Mouse (Mus musculus): ENCODE results near the gene Tgfbr2.
A peak's percentile ranks its signal among the peaks of the same experiment; 100 is the strongest.

Gene Tgfbr2

DNA sequence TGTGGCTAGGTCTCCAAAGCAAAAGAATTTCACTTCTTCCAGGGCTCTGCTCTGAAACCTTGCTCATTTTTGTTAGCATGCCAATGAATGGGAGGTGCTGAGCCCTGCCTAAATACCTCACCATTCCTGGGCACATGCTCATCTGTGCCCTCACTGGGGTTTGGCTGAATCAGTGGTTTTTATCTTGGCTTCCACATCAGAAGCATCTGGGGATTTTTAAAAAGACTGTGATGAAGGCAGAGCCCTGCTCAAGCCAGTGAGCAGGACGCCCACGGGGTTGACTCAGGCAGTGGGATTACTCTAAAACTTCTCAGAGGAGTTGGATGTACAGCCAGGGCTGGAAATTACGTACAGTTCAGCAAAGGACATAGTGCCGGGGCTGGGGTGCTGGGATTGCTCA, 22.3 kb downstream of the Tgfbr2 start:
- DNase-seq (ENCODE audit: low read depth) = peak; percentile 86

DNA sequence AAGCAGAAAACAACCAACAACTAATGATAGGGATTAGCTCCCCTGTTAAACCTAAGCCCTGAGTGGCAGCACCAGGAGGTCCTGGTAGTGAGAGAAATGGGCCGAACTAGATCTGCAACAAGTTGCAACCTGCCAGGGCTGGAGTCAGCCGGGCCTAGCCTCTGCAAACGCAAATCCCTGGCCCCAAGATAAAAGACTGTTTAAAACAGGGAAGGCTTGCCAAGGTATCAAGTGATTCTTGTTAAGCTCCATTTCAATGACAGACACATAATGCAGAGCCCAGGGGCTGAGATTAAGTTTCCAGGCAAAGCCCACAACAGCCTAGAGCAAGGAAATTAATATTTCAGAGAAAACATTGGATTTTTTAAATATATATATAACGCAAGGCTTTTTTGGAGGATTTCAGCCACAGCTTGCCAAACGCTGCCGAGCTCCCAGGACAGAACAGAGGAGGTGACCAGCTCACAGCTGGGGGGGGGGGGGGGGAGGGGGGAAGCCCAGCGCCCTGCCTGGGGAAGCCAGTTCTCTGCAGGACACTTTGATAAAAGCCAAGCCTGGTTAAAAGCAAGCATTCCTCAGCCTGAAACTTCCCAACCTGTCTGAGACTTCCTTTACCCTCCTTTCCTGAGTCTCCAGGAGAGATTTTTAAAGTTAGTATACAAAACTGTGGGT, 24.3 kb downstream of the Tgfbr2 start:
- peak; percentile 33 for DNase-seq (ENCODE audit: low read depth)

DNA sequence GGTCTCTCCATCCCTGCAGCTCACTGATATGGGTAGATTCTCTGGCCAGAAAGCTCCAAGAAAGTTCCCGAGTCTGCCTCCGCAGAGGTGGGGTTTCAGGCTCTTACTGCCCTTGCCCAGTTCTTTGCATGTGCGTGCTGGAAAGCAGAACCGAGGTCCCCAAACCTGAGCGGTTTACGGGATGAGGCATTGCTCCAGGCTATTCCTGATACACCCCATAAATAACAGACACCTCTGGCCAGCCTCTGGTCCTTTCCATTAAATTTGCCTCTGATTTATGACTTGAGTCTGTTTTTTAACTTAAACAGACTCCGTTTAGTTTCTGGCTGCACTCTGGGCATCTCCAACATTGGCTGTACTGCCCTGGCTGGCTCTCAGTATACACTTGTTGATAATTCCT, 26.4 kb downstream of the Tgfbr2 start:
- no peak for DNase-seq (ENCODE audit: low read depth)

DNA sequence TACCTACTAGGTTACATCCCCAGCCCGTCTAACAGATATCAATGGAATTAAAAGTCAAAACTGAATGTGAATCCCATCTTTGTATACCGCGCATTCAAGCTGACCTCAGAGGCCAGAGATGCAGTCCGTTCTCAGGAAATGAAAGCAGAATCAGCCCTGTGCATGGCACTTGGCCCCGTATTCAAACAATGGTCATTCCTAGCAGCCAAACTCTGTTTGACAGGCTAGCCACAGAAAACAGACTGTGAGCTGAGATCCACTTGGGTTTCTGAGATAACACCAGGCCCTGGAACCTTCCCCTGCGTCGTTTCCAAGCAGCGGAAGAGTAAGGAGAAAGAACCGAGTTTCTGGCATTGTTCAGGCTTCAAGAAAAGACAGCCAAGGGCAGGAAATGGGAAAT, 28.9 kb downstream of the Tgfbr2 start:
- peak; percentile 30 for DNase-seq (ENCODE audit: low read depth)

DNA sequence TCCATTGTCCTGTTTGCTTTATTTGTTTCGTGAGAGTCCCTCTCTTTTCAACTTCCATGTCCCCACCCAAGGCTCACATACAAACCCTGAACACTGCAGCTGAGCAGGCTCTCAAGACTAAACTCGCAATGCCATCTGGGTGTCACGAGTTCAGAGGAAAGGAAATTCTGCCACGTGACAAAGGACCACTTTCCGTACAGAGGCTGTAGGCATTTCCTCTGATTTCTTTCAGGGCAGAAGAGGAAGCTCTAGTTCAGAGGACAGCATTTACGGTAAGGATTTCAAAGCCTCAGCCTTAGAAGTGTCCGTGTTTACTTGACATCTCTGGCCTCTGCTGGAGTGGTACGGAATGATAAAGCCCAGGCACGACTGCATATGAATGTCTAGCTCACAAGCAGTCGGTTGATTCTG, 29.9 kb downstream of the Tgfbr2 start:
- no peak for DNase-seq (ENCODE audit: low read depth)

DNA sequence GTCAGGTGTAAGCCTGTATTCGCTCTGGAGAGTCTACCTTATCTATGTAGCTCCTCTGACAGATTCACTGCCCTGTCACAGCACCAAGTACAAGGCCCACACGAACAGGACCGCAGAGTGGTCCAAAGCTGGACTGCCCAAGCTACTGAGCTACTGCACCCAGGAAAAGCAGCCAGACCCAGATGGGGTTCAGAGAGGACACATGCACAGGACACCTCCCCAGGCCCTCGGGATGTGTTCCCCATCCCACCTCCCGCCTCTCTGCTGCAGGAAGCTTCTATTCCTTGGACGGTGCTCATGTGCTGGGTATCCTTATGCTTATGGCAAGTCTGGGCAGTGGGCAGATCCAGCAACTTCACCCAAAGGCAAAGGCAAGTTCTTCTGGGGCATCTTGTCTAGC, 34.7 kb downstream of the Tgfbr2 start:
- DNase-seq (ENCODE audit: low read depth) = no peak

DNA sequence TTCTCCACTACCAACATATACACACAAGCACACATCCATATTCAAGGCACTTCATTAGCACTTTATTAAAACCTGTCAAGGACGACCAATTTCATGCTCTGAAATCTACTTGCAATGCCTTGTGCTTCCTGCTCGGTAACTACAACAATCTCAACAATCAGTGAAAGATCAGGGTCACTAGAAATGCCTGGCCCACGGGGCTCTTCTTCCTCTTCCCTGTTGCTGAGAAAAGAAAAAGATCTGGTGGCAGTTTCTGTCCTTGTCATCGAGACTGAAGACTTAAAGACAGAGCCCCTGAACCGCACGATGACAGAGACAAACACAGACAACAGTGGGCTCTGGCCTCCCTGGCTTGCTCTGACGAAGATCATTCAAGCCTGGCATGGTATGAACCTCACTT, 35.6 kb downstream of the Tgfbr2 start:
- DNase-seq (ENCODE audit: low read depth) = no peak

DNA sequence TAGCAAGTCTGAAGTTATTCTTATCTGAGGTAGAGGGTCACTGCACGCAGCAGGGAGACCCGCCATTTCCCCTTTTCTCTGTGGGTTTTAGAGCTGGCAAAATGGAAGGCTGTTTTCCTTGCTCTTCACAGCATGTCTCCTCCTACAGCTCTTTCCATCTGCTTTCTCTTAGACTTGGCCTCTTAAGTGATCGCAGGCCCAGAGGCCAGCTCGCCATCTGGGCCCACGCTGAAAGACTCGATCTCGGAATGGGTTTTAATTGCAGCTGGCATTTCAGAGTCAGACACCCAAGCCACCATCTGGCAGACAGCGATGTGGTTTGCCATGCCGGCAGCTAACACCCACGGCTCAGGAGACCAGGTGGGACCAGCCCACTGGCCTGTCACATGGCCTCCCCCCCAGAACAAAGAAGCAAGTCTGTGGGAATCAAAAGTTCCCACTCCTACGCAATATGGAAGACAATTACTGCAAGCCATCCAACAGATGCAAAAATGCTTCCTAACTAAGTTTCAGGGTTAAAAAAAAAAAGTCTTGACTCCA, 36.5 kb downstream of the Tgfbr2 start:
- DNase-seq (ENCODE audit: low read depth) = no peak

DNA sequence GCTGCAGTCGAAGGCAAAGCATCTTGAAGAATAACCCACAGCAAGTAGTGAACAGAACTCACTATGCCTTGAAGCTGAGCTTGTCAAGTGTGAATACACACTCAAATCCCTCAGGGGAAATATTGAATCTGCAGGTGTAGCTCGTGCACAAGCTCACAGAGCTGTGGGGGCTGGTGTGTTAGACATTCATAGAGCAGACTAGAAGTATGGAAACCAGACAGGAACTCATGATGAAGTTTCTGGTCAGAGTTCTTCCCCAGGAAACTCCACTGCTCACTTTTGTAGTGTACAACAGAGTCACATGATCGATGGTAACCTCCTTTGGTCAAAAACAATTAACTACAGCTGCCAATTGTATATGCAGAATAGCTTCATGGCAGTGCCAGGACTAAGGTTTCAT, 37.5 kb downstream of the Tgfbr2 start:
- DNase-seq (ENCODE audit: low read depth) = no peak

DNA sequence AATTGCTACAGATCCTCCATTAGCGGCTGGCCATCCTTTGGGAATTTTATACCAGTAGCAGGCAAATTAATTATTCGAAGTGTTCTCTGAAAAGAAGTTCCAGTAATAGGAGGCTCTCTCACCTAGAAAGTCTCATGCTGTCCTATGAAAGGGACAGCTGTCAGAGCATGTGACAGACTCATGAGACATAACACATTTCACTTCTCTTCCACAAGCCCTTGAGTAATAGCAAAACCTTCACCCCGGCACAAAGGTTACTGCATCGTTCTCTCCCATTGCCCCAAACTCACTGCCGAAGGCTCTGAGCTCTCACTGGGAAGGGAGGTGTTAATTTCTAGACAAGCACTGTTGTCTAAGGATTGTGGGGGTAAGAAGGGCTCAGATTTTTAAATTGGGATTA, 38.3 kb downstream of the Tgfbr2 start:
- no peak for DNase-seq (ENCODE audit: low read depth)

DNA sequence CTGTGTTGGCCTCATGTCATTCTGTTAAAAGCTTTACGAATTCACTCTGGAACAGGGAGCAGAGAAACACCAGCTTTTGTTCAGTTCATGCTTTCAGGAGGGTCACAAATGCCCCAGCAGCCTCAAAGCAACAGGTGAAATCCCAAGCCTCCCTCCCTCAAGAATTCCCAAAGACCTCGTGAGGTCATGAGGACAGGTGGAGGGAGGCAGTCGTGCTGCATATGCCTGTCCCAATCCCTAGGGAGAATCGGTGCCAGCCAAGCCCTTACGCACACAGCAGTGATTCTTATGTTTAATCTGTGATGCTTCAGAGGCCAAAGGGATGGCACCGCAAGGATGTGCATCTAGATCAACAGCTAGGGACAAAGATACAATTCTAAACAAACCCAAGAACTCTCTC, 39.0 kb downstream of the Tgfbr2 start:
- DNase-seq (ENCODE audit: low read depth) = no peak

DNA sequence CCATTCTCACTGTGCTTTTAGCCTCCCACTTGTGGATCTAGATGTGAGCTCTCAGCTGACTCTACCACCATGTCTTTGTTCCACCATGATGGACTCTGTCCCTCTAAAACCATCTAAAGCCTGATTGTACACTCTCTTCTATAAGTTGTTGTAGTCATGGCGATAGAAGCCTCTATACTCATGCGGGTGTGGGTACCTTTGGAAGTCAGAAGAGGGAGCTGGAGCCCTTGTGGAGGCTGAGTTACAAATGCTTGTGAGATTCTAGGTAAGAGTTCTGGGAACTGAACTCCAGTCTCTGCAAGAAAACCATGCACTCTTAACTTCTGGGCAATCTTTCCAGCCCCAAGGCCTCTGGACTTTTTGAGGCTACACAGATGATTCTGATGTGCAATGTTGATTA, 40.7 kb downstream of the Tgfbr2 start:
- no peak for DNase-seq (ENCODE audit: low read depth)

DNA sequence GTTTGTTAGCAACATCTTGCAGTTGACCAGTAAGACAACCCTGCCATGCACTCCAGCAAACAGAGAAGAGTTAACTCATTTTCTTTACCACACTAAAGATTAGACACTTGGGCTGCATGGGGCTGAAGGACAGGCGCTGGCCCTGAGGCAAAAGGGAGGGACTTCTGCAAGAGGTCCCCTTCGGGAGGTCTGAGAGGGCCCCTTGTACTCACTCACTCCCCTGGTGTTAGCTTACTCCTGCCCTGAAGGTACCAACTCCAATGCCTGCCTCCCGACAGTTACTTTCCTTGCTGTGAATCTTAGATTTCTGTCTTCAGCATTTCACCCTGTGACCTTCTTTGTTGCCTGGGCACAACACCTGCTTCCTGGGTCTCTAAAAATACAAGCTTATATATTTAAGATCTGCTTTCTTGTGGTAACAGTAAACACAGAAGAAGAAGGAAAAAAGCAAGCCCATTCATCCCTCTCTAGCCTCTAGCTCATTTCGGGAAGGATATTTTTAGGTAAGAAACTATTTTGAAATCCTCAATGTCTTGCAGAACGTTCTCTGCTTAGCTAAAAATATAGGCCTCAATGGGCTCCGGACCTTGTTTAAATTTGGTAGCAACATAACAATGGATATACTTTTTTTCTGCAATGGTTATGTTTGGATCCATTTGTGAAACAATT, 41.7 kb downstream of the Tgfbr2 start:
- no peak for DNase-seq (ENCODE audit: low read depth)

DNA sequence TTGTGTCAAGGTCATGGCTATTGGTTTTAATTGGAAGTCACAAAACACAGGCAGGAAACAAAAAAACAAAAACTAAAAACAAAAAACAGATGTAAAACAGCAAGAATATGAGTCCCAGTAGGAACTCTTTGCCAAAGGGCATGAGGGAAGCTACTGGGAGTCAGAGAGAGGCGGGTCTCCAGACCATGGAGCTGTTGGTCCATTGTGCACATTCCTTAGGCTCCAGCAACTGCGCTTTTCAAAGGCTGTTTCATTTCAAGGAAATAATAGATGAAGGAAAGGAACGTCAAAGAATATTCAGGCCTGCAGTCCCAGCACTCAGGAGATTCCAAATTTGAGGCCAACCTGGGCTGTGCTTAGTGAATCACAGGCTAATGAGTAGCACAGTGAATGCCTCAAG, 46.3 kb downstream of the Tgfbr2 start:
- no peak for DNase-seq (ENCODE audit: low read depth)

DNA sequence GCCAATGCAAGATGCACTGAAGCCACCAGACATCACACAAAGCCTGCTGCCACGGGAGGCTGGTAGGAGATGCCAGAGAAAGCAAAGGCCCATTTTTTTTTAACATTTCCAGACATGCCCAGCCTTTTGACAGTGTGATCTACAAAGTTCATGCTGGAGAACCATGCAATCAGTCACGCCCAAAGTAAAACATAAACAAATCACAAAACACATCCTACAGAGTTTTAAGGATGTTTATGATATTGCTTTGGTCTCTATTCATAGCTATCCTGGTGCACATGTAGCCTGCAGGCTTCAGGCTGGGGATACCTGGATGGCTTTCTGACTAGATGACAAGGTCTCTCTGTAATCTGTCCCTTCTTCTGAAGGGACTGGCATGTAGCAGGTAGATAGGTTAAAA, 46.8 kb downstream of the Tgfbr2 start:
- DNase-seq (ENCODE audit: low read depth) = no peak

DNA sequence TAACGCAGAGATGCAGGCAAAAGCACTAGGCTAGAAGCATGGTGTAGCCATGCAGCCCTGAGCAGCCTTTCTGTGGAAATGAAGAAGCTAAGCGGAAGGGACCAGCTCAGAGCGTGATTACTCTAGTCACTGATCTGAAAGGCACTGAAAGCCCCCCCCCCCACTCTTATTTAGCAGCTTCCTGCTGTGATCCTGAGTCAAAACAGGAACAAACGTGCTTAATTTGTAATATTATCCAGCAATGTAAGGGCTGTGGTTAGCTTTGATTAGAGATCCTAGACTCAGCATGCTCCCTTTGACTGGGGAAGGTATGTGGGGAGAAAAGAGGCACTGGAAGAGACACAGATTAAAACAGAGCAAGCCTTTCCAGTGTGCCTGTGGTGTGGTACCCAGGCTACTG, 48.7 kb downstream of the Tgfbr2 start:
- DNase-seq (ENCODE audit: low read depth) = no peak

DNA sequence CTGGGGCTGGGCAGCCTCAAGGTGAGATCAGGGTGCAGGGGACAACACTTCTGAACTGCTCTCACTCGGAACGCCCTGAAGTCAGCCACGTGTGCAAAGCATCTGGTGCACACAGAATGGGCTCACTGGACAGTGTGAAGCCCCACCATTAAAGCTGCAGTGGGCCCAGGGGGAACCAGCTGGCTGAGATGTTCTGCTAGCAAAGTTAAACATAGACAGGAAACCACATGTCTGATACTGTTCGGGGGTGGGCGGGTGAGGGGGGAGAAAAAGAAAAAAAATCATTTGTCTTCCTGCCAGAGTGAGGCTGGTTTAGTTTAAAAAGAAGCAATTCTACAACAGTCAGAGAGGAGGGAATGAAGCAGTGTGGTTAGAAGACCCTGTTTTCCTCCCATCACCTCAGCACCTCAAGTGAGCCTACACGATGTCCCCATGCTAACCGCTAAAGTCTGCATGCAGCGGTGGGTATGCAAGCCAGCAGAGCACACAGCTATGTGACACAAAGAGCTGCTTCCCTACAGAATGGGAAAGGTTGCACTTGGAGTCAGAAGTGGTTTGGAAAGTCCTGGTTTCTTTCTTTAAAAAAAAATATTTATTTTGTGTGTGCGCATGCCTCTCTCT, 52.1 kb downstream of the Tgfbr2 start:
- DNase-seq (ENCODE audit: low read depth) = no peak

DNA sequence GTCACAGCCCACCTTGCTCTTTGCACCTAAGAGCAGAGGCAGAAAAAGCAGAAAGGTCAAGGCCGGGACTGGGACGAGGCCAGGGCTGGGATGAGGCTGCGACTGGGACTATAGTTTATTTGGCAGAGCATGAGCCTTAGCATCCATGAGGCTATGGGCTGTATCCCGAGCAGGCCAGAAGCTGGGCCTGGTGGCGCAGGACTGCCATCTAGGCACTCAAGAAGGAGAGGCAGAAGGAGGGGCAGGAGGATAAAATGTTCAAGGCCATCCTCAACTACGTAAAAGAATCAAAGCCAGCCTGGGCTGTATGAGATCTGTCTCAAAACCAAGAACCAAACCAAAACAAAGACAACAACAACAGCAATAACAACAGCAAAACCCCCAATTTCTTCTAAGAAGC, 52.6 kb downstream of the Tgfbr2 start:
- DNase-seq (ENCODE audit: low read depth) = no peak

DNA sequence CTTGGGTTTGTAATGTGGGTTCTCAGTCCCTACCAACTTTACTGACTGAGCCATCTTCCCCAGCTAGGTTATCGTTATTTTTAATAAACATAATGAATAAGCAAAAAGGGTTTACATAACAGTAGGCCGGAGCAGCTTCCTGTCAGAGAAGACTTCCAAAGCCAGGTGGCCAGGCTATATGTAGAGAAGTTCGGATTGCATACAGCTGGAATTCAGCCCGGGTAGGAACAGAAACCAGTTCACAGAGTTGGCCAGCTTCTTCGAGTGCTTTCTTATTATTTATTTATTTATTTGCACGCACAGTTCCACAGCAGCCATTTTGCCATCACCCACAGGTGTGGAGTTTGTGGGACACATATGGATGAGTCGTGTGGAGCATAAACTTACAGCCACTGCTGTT, 53.7 kb downstream of the Tgfbr2 start:
- DNase-seq (ENCODE audit: low read depth) = no peak

DNA sequence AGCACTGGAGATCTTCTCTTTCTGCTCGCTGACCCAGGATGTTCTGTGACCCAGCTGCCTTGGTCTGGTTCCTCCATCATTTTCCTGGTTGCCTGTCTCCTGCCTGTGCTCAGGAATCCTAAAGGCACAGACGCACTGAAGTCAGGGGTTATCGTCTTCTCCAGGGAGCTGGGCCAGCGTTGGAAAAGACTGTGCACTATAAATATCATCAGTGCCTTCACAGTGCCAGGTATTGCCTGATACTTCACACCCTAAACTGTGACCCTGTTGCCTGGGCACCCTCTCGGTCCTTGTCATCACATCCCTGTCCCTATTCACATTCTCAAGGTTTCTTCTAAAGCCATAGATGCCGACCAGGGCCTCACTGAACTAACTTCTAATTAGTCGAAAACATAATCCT, 55.2 kb downstream of the Tgfbr2 start:
- DNase-seq (ENCODE audit: low read depth) = no peak

DNA sequence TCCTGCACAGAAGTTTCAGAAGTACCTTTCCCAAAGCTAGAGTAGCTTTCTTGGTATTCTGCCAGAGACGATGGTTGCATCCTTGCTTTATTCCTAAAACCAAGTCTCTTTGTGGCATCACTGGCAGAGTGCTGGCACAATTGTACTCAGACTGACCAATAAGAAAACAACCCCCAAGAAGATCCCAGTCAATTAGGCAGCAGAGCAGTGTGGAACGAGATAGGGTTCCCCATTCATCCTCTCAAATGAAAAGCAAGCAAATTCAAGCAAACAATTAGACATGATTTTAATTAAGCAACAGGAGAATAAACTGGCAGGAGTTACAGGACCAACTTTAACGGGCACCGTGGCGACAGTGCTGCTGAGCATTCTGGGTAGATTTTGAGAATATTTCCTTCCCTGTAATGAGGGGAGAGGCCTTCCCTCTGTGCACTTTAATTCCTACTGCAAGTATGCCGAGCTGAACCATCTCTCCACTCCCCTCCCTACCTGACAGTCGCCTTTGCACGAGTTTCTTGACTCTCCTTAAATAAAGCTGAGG, 56.8 kb downstream of the Tgfbr2 start:
- no peak for DNase-seq (ENCODE audit: low read depth)

DNA sequence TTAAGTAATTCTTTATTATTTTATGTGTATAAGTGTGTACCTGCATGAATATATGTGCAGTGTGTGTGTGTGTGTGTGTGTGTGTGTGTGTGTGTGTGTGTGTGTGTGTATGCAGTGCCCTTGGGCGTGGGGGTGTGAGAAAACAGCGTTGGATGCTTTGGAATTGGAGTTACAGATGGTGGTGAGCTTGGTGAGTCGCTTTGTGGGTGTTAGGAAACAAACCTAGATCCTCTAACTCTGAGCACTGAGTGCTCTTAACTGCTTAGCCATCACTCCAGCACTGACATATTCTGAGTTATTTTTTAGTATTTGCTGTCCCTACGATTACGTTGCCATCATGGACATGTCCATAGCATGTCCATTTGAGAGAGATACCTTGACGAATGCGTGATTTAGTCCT, 59.3 kb downstream of the Tgfbr2 start:
- DNase-seq (ENCODE audit: low read depth) = no peak

DNA sequence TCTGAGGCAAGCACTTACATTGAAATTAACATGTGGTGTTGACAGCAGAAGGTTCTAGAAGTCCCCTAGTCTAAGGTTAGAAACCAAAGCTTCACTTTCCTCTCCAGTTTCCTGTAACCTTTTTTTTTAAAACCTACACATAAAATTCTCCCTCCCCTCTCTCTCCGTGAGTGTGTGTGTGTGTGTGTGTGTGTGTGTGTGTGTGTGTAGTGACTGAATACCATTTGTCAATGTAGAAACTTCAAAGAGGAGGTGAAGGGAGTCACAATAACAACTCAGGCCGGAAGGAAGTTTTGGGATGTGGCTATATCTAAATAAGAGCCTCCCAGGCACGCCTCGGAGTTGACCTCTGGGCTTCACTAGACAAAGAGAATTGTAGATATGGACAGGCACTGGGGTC, 60.8 kb downstream of the Tgfbr2 start:
- no peak for DNase-seq (ENCODE audit: low read depth)
